Mouse (Mus musculus): ENCODE data around the gene Xylt2. TPM values are rescaled to one million over a fixed set of nuclear protein-coding genes. Genes with fewer than 3 reads are reported as not detected.

Xylt2 gene
- polyA plus RNA-seq, 1 experiment from 2014 or later, result 13.0 TPM

- H3K36me3 ChIP-seq (ENCODE audit: control insufficient read depth, insufficient read depth, low read length), result no peaks in the 10 kb centered on the region
- no peak overlapping the region for H3K27ac ChIP-seq (ENCODE audit: low read depth, low read length)
- H3K4me3 ChIP-seq (ENCODE audit: low read length), result no peak overlapping the region
- H3K27me3 ChIP-seq (replicated peaks; ENCODE audit: control insufficient read depth, insufficient read depth, low read length), result no peaks in the 10 kb centered on the region
- no peak for ATAC-seq
- no peak overlapping the region for H3K4me2 ChIP-seq (ENCODE audit: low read length)
- peaks cover 4% of the 10 kb centered on the region; the same call in 1 of the 2 replicates for H3K4me1 ChIP-seq (ENCODE audit: control insufficient read depth, insufficient read depth, low read depth, low read length)
- H3K9me3 ChIP-seq (ENCODE audit: control insufficient read depth, low read length), result no peaks in the 10 kb centered on the region
- 86% methylated on average over 7 of the region's 7 CpGs for WGBS
- H3K9ac ChIP-seq (ENCODE audit: low read depth, low read length), result no peak overlapping the region
These were observed 5.1 kb upstream of the Xylt2 start for GRCm38 (mm10) chr11:94682427-94682826.

DNA sequence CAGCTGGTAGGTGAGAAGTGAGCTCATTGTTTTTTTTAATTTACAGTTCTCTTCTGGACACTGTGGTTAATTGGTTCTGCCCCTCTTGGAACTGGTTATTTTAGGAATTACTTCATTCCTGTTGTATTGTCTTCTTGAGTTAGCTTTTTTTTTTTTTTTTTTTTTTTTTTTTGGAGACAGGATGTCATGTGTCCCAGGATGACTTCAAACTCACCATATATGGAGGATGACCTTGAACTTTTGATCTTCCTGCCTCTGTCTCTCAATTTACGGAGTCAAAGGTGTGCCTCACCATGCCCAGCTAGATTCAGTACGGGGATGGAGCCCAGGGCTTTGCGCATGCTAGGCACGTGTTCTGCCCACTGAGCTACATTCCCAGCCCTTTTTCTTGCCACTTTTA lies 4.3 kb upstream of the Xylt2 start:
- no peaks in the 10 kb centered on the region for H3K27me3 ChIP-seq (replicated peaks; ENCODE audit: control insufficient read depth, insufficient read depth, low read length)
- no peaks in the 10 kb centered on the region for H3K36me3 ChIP-seq (ENCODE audit: control insufficient read depth, insufficient read depth, low read length)
- ATAC-seq, result no peak
- 89% methylated on average over 4 of the region's 4 CpGs for WGBS
- H3K4me1 ChIP-seq (ENCODE audit: control insufficient read depth, insufficient read depth, low read depth, low read length), result peaks cover 4% of the 10 kb centered on the region
- no peak overlapping the region for H3K27ac ChIP-seq (ENCODE audit: low read depth, low read length)
- H3K9ac ChIP-seq (ENCODE audit: low read depth, low read length), result no peak overlapping the region
- no peak overlapping the region for H3K4me2 ChIP-seq (ENCODE audit: low read length)
- H3K9me3 ChIP-seq (ENCODE audit: control insufficient read depth, low read length), result no peaks in the 10 kb centered on the region
- H3K4me3 ChIP-seq (ENCODE audit: low read length), result no peak overlapping the region

- Histone ChIP-seq H3K27ac (ENCODE audit: low read depth, low read length) (no peak overlapping the region), H3K36me3 (ENCODE audit: control insufficient read depth, insufficient read depth, low read length) (no peaks in the 10 kb centered on the region), H3K4me1 (ENCODE audit: control insufficient read depth, insufficient read depth, low read depth, low read length) (peaks cover 13% of the 10 kb centered on the region), H3K4me3 (ENCODE audit: low read length) (no peak overlapping the region), H3K27me3 (replicated peaks; ENCODE audit: control insufficient read depth, insufficient read depth, low read length) (no peaks in the 10 kb centered on the region), H3K9ac (ENCODE audit: low read depth, low read length) (no peak overlapping the region), H3K9me3 (ENCODE audit: control insufficient read depth, low read length) (no peaks in the 10 kb centered on the region), H3K4me2 (ENCODE audit: low read length) (no peak overlapping the region)
- no peak for ATAC-seq
These were observed 3.3 kb upstream of the Xylt2 start for GRCm38 (mm10) chr11:94680639-94681038.

DNA sequence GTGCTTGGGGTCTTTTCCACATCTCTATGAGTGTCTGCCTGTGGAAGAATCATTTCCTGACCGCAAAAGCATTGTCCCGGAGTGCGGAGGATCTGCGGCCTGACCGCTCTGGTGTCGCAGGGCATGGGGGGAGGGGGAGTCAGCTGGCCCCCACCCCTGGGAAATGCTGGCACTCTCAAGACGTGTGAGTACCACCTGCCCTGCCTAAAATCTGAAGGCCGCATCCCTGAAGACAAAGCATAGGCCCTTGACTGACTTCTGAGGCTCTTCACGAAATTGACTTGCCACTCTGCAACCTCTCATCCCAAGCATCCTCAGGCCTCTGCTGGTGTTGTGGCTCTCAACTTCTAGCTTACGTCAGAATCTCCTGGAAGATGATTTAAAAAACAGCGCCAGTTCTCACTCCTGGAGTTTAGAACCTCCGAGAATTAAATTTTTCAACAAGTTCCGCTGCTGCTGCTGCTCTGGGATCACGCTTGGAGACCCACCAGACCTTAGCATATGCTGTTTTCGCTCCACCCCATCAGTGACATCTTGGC lies 361 bp upstream of the Xylt2 start:
- H3K4me3 ChIP-seq (ENCODE audit: low read length), result peak overlapping the region; percentile 82
- peak; percentile 61 for ATAC-seq
- peak overlapping the region; percentile 82 for H3K4me2 ChIP-seq (ENCODE audit: low read length)
- peaks cover 20% of the 10 kb centered on the region for H3K4me1 ChIP-seq (ENCODE audit: control insufficient read depth, insufficient read depth, low read depth, low read length)
- H3K9me3 ChIP-seq (ENCODE audit: control insufficient read depth, low read length), result no peaks in the 10 kb centered on the region
- 28% methylated on average over 15 of the region's 15 CpGs for WGBS
- H3K9ac ChIP-seq (ENCODE audit: low read depth, low read length), result peak overlapping the region; percentile 95
- no peaks in the 10 kb centered on the region for H3K36me3 ChIP-seq (ENCODE audit: control insufficient read depth, insufficient read depth, low read length)
- H3K27ac ChIP-seq (ENCODE audit: low read depth, low read length), result peak overlapping the region; percentile 65
- H3K27me3 ChIP-seq (replicated peaks; ENCODE audit: control insufficient read depth, insufficient read depth, low read length), result no peaks in the 10 kb centered on the region

DNA sequence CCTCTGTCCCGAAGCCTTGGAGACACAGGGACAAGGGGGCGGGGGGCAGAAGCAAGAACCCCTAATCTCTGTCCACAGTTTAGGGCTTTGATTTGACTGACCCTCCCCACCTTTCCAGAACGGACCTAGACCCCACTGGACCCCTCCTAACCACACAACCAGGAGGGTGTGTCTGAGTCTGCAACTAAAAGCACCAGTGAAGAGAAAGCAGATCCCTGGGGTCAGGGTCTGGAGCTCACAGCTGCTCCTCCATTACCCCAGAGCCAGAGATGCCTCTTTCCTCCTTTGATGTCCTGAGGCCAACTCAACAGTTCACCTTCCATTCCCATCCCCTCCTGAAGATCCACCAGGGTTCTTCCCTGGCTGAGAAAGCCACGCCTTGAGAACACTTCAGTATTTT lies 1.0 kb downstream of the Xylt2 start:
- Histone ChIP-seq H3K9me3 (ENCODE audit: control insufficient read depth, low read length) (no peaks in the 10 kb centered on the region), H3K4me2 (ENCODE audit: low read length) (peak overlapping the region; percentile 82), H3K36me3 (ENCODE audit: control insufficient read depth, insufficient read depth, low read length) (no peaks in the 10 kb centered on the region), H3K4me3 (ENCODE audit: low read length) (peak overlapping the region; percentile 82), H3K27ac (ENCODE audit: low read depth, low read length) (no peak overlapping the region), H3K9ac (ENCODE audit: low read depth, low read length) (peak overlapping the region; percentile 95), H3K4me1 (ENCODE audit: control insufficient read depth, insufficient read depth, low read depth, low read length) (peaks cover 20% of the 10 kb centered on the region), H3K27me3 (replicated peaks; ENCODE audit: control insufficient read depth, insufficient read depth, low read length) (no peaks in the 10 kb centered on the region)
- WGBS, result 40% methylated on average over 4 of the region's 4 CpGs
- ATAC-seq, result no peak

- Histone ChIP-seq H3K9ac (ENCODE audit: low read depth, low read length) (no peak overlapping the region), H3K27me3 (replicated peaks; ENCODE audit: control insufficient read depth, insufficient read depth, low read length) (no peaks in the 10 kb centered on the region), H3K4me3 (ENCODE audit: low read length) (no peak overlapping the region), H3K4me2 (ENCODE audit: low read length) (no peak overlapping the region; the same call in none of the 2 replicates), H3K27ac (ENCODE audit: low read depth, low read length) (no peak overlapping the region), H3K9me3 (ENCODE audit: control insufficient read depth, low read length) (no peaks in the 10 kb centered on the region), H3K36me3 (ENCODE audit: control insufficient read depth, insufficient read depth, low read length) (0 out of 2 replicates have a peak, but pooled peaks cover 2% of the 10 kb centered on the region), H3K4me1 (ENCODE audit: control insufficient read depth, insufficient read depth, low read depth, low read length) (peaks cover 20% of the 10 kb centered on the region)
- ATAC-seq, result no peak
- 78% methylated on average over 5 of the region's 5 CpGs for WGBS
These were observed 1.9 kb downstream of the Xylt2 start for GRCm38 (mm10) chr11:94675446-94675845.

DNA sequence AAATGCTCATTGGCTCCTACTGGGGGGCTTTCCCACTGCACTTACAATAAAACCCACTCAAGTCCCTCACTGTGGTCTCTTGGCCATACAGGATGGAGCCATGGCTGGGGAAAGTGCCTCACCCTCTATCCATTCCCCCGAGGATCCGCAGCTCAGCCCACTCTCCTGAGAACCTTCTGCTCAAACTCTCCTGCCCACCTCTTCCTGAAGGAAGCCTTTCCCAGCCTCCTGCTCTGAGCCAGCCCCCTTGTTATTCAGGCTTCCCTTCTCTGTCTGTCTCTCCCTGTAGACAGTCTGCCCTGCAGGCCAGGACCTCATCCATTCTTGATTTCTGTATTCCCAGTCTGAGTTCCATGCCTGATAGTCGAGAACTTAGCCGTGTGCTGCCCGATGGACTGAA lies 2.3 kb downstream of the Xylt2 start:
- peak overlapping the region; percentile 22; the same call in 1 of the 2 replicates for H3K9ac ChIP-seq (ENCODE audit: low read depth, low read length)
- peaks cover 5% of the 10 kb centered on the region; the same call in 1 of the 2 replicates for H3K36me3 ChIP-seq (ENCODE audit: control insufficient read depth, insufficient read depth, low read length)
- ATAC-seq, result no peak
- H3K4me3 ChIP-seq (ENCODE audit: low read length), result no peak overlapping the region
- H3K9me3 ChIP-seq (ENCODE audit: control insufficient read depth, low read length), result no peaks in the 10 kb centered on the region
- WGBS, result 83% methylated on average over 5 of the region's 5 CpGs
- H3K4me2 ChIP-seq (ENCODE audit: low read length), result no peak overlapping the region
- H3K27me3 ChIP-seq (replicated peaks; ENCODE audit: control insufficient read depth, insufficient read depth, low read length), result no peaks in the 10 kb centered on the region
- H3K4me1 ChIP-seq (ENCODE audit: control insufficient read depth, insufficient read depth, low read depth, low read length), result peaks cover 20% of the 10 kb centered on the region
- no peak overlapping the region for H3K27ac ChIP-seq (ENCODE audit: low read depth, low read length)

DNA sequence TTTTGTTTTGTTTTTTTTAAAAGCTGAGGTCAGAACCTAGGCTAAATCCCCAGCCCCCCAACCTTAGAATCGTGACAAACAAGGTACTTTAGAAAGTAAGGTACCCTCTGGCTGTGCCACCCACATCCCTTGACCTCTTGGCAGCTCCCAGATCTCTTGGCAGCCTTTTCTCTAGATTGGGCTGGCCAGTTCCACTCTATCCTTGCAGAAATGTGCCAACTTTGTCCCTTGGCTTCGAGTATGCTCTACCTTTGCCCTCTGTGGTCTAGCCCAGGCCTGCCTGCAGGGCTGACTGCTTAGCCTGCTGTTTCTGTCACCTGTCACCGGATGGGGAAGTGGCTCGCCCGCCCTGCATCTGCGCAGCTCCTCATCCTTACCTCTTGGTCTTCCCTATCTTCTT lies 12.0 kb downstream of the Xylt2 start:
- Histone ChIP-seq H3K4me3 (ENCODE audit: low read length) (no peak overlapping the region), H3K36me3 (ENCODE audit: control insufficient read depth, insufficient read depth, low read length) (peaks cover 53% of the 10 kb centered on the region), H3K9me3 (ENCODE audit: control insufficient read depth, low read length) (no peaks in the 10 kb centered on the region), H3K9ac (ENCODE audit: low read depth, low read length) (no peak overlapping the region), H3K4me1 (ENCODE audit: control insufficient read depth, insufficient read depth, low read depth, low read length) (no peaks in the 10 kb centered on the region), H3K4me2 (ENCODE audit: low read length) (no peak overlapping the region), H3K27me3 (replicated peaks; ENCODE audit: control insufficient read depth, insufficient read depth, low read length) (no peaks in the 10 kb centered on the region), H3K27ac (ENCODE audit: low read depth, low read length) (no peak overlapping the region)
- 92% methylated on average over 6 of the region's 6 CpGs for WGBS
- no peak for ATAC-seq

- Histone ChIP-seq H3K27ac (ENCODE audit: low read depth, low read length) (no peak overlapping the region), H3K27me3 (replicated peaks; ENCODE audit: control insufficient read depth, insufficient read depth, low read length) (no peaks in the 10 kb centered on the region), H3K4me3 (ENCODE audit: low read length) (no peak overlapping the region), H3K9ac (ENCODE audit: low read depth, low read length) (no peak overlapping the region), H3K4me2 (ENCODE audit: low read length) (no peak overlapping the region), H3K9me3 (ENCODE audit: control insufficient read depth, low read length) (no peaks in the 10 kb centered on the region), H3K36me3 (ENCODE audit: control insufficient read depth, insufficient read depth, low read length) (peaks cover 29% of the 10 kb centered on the region), H3K4me1 (ENCODE audit: control insufficient read depth, insufficient read depth, low read depth, low read length) (no peaks in the 10 kb centered on the region)
- ATAC-seq, result no peak
- WGBS, result 82% methylated on average over 1 of the region's 1 CpGs
These were observed 16.0 kb downstream of the Xylt2 start for GRCm38 (mm10) chr11:94661344-94661743.

Data from hindbrain, embryonic 16.5 days (tissue).